Mouse (Mus musculus) ES-E14 (cell line): ENCODE measurements around the gene Agap1. TPM values are rescaled to one million over a fixed set of nuclear protein-coding genes. Genes with fewer than 3 reads are reported as not detected.

Experiments used
- DNase-seq: peaks from one replicate; pipeline ENCODE4 v3.0.0-alpha.2; 2013; ENCODE audit warnings: low read depth, low spot score
- H3K27ac ChIP-seq: 2 replicates; pipeline ENCODE4 v1.5.1; 2012; ENCODE audit warnings: low read depth, mild to moderate bottlenecking, low read length, moderate library complexity, mixed read lengths; ENCODE audit not compliant: poor library complexity, insufficient read depth, severe bottlenecking
- H3K36me3 ChIP-seq: 2 replicates; pipeline ENCODE4 v1.6.1; 2012; ENCODE audit warnings: mild to moderate bottlenecking, low read length, moderate library complexity, mixed read lengths; ENCODE audit not compliant: control insufficient read depth, poor library complexity, insufficient read depth, severe bottlenecking
- H3K4me1 ChIP-seq, 2 experiments: fragments of 150-350 bp in 1 of 2; sonication (generic) in 1 of 2; 2 replicates each; pipeline ENCODE4 v1.6.1; 2012; ENCODE audit warnings: low read length in 2 of 2, mild to moderate bottlenecking in 1 of 2, mixed read lengths in 1 of 2; ENCODE audit not compliant: control insufficient read depth in 2 of 2, insufficient read depth in 2 of 2, poor library complexity in 1 of 2
- H3K4me3 ChIP-seq, 2 experiments: fragments of 150-350 bp in 1 of 2; sonication (generic) in 1 of 2; 2 replicates each; pipeline ENCODE4 v1.5.1; 2012; ENCODE audit warnings: low read length in 2 of 2, low read depth in 1 of 2, mild to moderate bottlenecking in 1 of 2, mixed read lengths in 1 of 2; ENCODE audit not compliant: insufficient read depth in 1 of 2, poor library complexity in 1 of 2, severe bottlenecking in 1 of 2
- H3K9ac ChIP-seq: 2 replicates; pipeline ENCODE4 v1.6.1; 2012; ENCODE audit warnings: low read depth, mild to moderate bottlenecking, low read length, mixed read lengths; ENCODE audit not compliant: poor library complexity, insufficient read depth, severe bottlenecking
- H3K9me3 ChIP-seq: fragments of 150-350 bp; sonication (generic); 2 replicates; pipeline ENCODE4 v1.6.1; 2012; ENCODE audit warnings: low read depth, mild to moderate bottlenecking, low read length; ENCODE audit not compliant: control insufficient read depth, insufficient read depth
- CHD2 ChIP-seq: IDR thresholded peaks from 2 replicates; pipeline ENCODE4 v1.6.1; 2014; ENCODE audit warnings: mild to moderate bottlenecking, low read depth, low read length, inconsistent platforms
- HCFC1 ChIP-seq: IDR thresholded peaks from 2 replicates; pipeline ENCODE4 v1.6.1; 2012; ENCODE audit warnings: low read length, inconsistent platforms, borderline replicate concordance; ENCODE audit not compliant: insufficient read depth
- MAFK ChIP-seq: IDR thresholded peaks from 2 replicates; pipeline ENCODE4 v1.6.1; 2014; ENCODE audit warnings: mild to moderate bottlenecking, low read depth, low read length, inconsistent platforms; ENCODE audit not compliant: insufficient read depth
- ZC3H11A ChIP-seq: IDR thresholded peaks from 2 replicates; pipeline ENCODE4 v1.6.1; 2012; ENCODE audit warnings: low read depth, mild to moderate bottlenecking, inconsistent platforms, low read length, borderline replicate concordance
- ZNF384 ChIP-seq: IDR thresholded peaks from 2 replicates; pipeline ENCODE4 v1.6.1; 2012; ENCODE audit warnings: low read depth, low read length, inconsistent platforms
- in situ Hi-C, 2 experiments: fragments of 600-800 bp; cut with MboI; formaldehyde crosslinking; loops; one replicate each; pipeline ENCODE4 v1.15.1; 2025; ENCODE audit warnings: low sequenced_read_pairs in 2 of 2, inconsistent platforms in 1 of 2; ENCODE audit not compliant: unreplicated experiment in 2 of 2
- total RNA-seq: library from RNA; depleted of rRNA; stranded (reverse); fragments of 300-350 nt; gene quantifications from 2 replicates; pipeline ENCODE4 v1.2.3, GENCODE M21; 2012

The Agap1 gene
- total RNA-seq, 1 experiment, result 19.8 TPM

DNA sequence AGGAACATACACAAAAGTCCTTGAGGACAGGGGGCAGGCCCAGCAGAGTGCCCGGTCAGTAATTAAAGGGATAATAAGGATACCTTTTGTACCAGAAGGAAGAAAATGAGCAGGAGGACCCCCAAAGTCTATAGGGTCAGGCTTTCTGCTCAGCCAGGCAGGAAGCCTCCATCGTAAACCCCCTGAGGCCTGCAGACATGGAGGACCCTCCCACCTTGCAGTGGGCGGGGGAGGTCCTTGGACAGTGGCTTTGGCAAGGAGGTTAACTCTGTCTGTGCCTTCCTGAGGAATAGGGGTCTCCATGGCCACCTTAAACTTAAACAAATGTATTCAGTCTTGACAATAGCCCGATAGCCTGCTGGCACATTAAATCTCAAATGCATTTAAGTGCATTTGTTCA, 413.2 kb downstream of the Agap1 start:
- Histone ChIP-seq H3K27ac (no peak overlapping the region), H3K9ac (peak overlapping the region; percentile 25; the same call in 1 of the 2 replicates), H3K4me1 (peaks cover 10 to 29% of the 10 kb centered on the region in 2 experiments), H3K9me3 (no peaks in the 10 kb centered on the region), H3K36me3 (no peaks in the 10 kb centered on the region), H3K4me3 (no peak overlapping the region)
- DNase-seq, result no peak
- no peak for TF ChIP-seq ZC3H11A
- TF ChIP-seq HCFC1, result no peak
- no peak for TF ChIP-seq MAFK
- no peak for TF ChIP-seq CHD2
- TF ChIP-seq ZNF384, result no peak
- in situ Hi-C loops, result no loop called here

DNA sequence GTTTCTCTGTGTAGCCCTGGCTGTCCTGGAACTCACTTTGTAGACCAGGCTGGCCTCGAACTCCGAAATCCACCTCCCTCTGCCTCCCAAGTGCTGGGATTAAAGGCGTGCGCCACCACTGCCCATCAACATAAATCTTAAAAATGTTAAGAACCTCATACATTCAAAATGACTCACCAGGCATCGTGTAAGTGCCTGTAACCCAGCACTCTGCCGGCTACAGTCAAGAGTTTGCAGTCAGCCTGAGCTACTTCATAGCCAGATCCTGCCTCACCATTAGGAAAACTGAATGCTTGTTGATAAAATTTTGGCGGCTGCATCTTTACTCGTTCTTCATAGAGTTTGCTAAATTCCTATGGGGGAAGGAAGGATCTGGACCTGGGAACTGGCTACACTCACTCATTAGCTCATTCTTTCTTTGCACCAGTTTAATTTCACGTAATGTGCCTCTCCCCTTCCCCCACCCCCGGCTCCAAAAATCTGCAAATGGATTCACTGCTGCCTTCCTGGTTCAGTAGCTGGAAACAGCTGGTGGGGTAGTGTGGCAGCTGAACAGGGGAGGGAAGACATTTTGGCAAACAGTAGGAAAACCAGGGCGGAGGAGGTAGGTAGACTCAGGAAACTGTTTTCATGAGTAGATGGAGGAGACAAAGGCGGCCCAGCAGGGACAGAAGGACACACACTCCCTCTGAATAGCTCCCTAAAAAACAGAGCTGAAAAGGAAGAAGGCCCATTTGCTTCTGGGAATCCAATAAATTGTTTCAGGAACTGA, 415.7 kb downstream of the Agap1 start:
- DNase-seq, result peak; percentile 49
- no peak overlapping the region; a peak in 1 of 4 replicates for H3K4me3 ChIP-seq
- peaks cover 12 to 38% of the 10 kb centered on the region in 2 experiments for H3K4me1 ChIP-seq
- H3K9ac ChIP-seq, result no peak overlapping the region; the same call in 1 of the 2 replicates
- H3K27ac ChIP-seq, result peak overlapping the region; percentile 93; the same call in 1 of the 2 replicates
- TF ChIP-seq CHD2 (peak; percentile 21; the same call in 1 of the 2 replicates), HCFC1 (no peak)
- H3K9me3 ChIP-seq, result no peaks in the 10 kb centered on the region
- H3K36me3 ChIP-seq, result no peaks in the 10 kb centered on the region
- in situ Hi-C loops, result no loop called here

GRCm38 (mm10) chr1:89870906-89871211, 416.3 kb downstream of the Agap1 start:
- Histone ChIP-seq H3K4me1 (peaks cover 12 to 39% of the 10 kb centered on the region in 2 experiments), H3K9me3 (no peaks in the 10 kb centered on the region), H3K4me3 (no peak overlapping the region), H3K9ac (no peak overlapping the region; the same call in 1 of the 2 replicates), H3K27ac (peak overlapping the region; percentile 93), H3K36me3 (no peaks in the 10 kb centered on the region)
- TF ChIP-seq HCFC1, result no peak
- TF ChIP-seq CHD2, result no peak
- TF ChIP-seq MAFK, result no peak
- no peak for TF ChIP-seq ZC3H11A
- no peak for TF ChIP-seq ZNF384
- no peak for DNase-seq
- in situ Hi-C loops, result no loop called here

DNA sequence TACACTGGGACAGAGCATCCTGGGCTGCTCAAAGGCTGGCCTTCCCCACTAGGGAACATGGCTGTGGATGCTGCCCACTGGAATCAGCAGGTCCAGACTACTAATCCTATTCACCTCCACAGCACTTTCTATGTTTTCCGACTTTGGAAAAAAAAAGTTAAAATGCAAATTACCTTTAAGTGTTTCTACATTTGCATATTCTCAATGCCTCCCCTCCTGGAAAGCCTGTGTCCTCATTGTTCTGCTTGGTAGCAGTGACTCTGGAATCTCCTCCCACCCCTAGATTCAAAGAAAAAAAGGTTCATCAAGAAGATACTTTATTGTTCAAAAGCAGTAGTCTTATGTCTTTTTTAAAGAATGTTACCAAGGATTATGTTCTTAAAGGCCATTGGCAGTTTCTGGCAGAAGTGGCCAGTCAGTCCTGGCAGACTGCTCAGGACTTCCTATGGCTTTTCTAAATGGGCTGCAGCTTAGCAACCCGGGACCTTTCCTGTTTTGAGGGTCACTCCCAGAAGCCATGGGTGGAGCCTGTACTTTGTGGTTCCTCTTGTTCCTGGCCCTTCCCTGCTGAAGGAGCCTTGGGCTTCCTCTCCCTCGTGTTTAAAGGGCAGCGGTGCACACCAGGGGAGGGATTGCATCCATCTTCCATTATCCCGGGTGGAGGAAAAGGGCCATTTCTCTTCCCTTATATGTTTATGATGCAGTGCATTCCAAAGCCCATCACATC, 421.9 kb downstream of the Agap1 start:
- Histone ChIP-seq H3K27ac (peak overlapping the region; percentile 92), H3K4me1 (peaks cover 17 to 53% of the 10 kb centered on the region in 2 experiments), H3K36me3 (no peaks in the 10 kb centered on the region), H3K9ac (peak overlapping the region; percentile 62), H3K9me3 (no peaks in the 10 kb centered on the region), H3K4me3 (peak overlapping the region; percentile 7 to 18; a peak in 2 of 4 replicates)
- TF ChIP-seq ZNF384 (peak; percentile 80), CHD2 (no peak), MAFK (no peak), HCFC1 (no peak), ZC3H11A (no peak)
- DNase-seq, result peak; percentile 38
- in situ Hi-C loops, result no loop called here
